Mouse (Mus musculus): ENCODE data around the gene Celf1.
"Not testable (repeated sequence)": the region's sequence is repeated elsewhere in the genome, so short reads cannot be mapped to it uniquely, and the experiment has no call there.

Celf1 gene

DNA sequence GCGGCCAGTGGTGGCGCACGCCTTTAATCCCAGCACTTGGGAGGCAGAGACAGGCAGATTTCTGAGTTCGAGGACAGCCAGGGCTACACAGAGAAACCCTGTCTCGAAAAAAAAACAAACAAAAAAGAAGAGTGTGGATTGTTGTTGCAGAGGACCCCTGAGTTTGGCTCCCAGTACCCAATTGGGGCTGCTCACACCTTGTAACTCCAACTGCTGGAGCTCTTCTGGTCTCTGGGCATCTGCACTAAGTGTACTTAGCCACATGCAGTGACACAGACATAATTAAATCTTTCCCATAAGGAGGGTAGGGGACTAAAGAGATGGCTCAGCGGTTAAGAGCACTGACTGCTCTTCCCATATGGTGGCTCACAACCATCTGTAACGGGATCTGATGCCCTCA lies 82.1 kb downstream of the Celf1 start:
- DNase-seq (ENCODE audit: low spot score), result not testable (repeated sequence)

DNA sequence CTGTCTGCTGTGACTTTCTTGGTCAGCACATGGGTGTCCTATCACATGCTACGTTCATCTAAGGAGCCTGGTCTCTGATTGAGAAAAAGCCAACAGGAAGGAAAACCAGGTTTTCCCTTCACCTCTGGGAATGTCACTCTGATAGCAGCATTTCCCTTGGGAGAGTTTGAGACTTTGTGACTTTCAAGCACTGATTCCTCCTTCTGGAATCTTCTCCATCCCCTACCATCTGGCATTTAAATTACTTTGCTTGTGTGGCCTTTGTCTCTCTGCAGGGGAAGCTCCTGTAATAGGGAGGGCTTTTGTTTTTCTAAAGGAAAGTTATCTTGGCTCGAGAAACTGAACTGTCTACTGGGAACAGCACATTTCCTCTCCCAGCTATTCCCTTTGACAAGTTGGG lies 82.9 kb downstream of the Celf1 start:
- DNase-seq (ENCODE audit: low spot score), result no peak

DNA sequence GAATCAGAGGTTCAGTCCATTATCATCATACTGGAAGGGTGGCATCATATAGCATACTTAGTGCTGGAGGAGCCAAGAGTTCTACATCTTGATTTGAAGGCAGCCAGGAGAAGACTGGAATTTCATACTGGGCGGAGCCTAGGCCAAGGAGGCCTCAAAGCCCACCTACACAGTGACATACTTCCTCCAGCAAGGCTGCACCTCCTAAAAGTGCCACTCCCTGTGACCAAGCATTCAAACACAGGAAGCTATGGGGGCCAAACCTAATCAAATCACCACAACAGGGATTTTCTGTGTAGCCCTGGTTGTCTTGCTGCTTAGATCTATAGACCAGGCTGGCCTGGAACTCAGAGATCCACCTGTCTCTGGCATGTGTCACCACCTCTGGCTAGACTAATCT lies 83.8 kb downstream of the Celf1 start:
- no peak for DNase-seq (ENCODE audit: low spot score)

DNA sequence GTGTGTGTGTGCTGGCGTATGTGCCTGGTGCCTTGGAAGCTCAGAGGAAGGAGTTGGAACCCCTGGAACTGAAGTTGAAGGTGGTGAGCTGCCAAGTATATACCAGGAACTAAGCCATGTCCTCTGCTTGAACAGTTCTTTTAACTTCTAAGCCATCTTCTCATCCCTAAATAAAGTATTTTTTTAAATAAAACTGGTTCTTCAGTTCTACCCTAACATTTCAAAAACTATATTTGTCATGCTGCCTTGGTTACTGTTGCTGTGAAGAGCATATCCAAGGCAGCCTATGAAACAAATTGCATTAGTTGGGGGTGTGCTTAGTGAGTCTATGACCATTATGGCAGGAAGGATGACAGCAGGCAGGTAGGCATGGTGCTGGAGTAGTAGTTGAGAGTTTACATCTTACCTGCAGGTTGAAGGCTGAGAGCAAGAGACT lies 84.9 kb downstream of the Celf1 start:
- DNase-seq (ENCODE audit: low spot score), result no peak

DNA sequence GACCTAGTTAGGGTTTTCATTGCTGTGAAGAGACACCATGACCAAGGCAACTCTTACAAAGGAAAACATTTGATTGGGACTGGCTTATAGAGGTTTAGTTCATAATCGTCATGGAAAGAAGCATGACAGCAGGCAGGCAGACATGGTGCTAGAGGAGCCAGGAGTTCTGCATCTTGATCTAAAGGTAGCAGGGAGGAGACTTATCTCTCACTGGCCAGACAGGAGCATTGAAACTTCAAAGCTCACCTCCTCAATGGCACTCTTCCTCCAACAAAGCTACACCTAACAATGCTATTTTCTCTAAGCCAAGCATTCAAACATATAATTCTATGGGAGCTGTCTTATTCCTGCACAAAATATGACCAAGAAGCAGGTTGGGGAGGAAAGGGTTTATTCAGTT lies 86.3 kb downstream of the Celf1 start:
- DNase-seq (ENCODE audit: low spot score), result no peak

DNA sequence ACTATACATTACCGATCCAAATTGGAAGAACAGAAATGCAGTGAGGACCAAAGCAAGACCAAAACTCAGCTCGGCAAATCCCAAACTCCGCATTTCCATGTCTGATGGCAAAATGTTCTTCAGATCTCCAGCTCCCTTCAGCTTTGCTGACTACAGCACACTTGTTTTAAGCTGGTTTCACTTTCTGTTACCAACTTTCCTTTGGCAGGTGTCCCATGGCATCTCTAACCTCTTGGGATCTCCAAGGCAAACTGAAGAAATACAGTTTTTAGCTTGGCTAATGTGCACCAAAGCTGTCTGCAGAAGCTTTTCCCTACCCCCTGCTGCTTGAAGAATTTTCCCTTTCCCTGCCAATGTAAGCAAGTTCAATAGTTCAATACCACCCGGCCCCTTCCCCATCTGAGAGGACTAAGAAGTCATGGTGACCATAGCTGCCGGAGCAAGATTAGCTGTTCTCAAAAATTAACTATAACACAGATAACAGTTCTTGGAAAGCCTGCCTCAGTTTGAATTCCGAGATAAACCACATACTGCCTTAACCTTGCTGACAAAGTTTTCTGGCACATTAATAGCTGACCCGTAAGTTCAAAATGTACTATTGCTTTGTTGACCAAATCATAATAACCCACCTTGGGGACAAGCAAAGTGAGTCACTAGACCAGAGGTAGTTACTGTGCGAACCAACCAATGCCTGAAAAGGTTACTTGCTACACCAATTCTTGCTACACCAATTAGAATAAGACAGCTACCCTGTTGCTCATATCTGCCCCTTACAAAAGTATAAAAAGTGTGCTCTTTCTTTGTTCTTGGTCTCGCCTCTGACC lies 87.4 kb downstream of the Celf1 start:
- no peak for DNase-seq (ENCODE audit: low spot score)

DNA sequence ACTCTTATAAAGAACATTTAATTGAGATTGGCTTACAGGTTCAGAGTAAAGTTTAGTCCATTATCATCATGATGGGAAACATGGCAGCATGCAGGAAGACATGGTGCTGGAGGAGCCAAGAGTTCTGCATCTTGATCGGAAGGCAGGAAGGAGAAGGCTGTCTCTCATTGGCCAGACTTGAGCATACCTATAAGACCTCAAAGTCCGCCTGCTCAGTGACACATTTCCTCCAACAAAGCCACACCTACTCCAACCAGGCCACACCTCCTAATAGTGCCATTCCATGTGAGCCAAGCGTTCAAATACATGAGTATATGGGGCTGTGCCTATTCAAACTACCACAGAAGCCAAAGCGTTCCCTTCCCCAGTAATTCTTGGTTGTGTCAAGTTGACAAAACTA lies 91.0 kb downstream of the Celf1 start:
- DNase-seq (ENCODE audit: low spot score), result no peak

DNA sequence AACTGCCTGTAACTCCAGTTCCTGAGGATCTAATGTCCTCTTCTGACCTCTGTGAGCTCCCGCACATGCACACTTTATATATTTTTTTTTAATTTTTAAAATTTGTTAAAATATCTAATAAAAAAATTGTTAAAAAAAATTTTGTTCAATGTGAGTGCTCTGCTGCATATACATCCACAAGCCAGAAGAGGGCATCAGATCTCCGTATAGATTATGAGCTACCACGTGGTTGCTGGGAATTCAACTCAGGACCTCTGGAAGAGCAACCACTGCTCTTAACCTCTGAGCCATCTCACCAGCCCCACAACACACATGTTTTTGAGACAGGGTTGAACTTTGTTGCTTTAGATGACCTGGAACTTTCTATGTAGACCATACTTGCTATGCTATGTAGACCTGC lies 92.8 kb downstream of the Celf1 start:
- DNase-seq (ENCODE audit: low spot score), result no peak

DNA sequence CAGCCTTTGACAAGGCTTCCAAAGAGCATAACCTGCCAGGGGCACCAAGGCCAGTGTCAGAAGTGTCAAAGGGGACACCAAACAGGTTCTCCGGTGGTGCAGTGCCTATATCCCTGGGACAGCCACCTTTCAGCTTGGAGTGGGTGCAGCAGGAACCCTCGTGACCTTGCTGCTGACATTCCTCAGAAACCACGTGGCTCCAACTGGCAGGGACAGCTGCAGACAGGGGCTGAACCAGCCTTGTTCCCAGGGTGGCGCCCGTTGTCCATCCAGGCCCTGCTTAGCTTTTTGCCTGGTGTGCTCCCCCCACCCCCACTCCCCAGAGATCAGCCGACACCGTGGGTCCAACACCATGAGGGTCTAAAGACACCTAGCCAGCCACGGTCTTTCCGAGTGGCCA lies 95.2 kb downstream of the Celf1 start, which contains the start of gene Rapsn:
TSS of gene Rapsn (plus strand) at position 236 of the 400 bp plus-strand sequence.
- no peak for DNase-seq (ENCODE audit: low spot score)

DNA sequence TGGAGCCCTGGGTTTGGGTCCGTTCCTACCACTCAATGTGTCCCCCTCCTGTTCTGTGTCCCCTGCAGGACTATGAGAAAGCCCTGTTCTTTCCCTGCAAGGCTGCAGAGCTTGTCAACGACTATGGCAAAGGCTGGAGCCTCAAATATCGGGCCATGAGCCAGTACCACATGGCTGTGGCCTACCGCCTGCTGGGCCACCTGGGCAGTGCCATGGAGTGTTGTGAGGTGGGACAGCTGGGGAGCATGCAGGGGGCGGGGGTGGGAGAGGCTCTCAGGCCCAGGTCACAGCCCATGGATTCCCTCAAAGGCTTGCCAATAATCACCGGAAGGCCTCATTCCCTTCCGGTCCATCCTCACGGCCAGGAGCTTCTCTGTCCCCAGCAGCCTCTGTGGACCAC lies 101.6 kb downstream of the Celf1 start:
- DNase-seq (ENCODE audit: low spot score), result no peak

DNA sequence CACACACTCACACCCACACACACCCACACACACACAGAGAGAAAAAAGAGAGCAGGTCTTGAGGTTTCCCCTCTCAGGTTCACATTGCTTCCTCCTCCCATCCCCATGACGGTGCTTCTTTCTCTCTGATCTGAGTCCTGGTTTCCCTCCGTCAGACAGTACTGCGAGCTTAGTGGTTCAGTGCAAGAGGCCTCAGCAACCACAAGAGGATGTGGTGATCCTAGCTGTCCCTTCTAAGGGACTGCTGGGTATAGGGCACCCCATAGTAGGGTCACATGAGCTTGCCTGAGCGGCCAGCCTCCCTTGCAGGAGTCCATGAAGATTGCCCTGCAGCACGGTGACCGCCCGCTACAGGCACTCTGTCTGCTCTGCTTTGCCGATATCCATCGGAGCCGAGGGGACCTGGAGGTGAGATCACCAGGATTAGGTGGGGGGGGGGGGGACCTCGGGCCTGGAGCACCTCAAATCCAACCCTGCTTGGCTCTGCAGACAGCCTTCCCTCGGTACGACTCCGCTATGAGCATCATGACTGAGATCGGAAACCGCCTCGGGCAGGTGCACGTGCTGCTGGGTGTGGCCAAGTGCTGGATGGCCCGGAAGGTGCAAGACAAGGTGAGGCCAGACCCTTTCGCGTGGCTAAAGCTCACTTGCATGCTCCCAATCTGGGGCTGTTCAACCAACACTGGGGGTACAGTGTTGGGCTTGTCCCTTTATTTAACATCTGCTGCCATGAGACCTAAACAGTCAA lies 102.6 kb downstream of the Celf1 start:
- no peak for DNase-seq (ENCODE audit: low spot score)

DNA sequence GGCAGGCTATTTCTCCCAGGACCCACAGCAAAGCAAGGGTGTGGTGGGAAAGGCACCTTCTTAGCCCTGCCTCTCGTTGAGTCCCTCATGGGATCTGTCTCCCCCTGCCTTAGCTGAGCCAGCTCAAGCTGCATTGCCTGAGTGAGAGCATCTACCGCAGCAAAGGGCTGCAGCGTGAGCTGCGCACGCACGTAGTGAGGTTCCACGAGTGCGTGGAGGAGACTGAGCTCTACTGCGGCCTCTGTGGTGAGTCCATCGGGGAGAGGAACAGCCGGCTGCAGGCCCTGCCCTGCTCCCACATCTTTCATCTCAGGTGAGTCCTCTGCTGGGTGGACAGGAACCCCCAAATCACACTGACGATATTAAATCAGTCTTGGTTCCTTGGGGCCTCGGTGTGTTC lies 104.5 kb downstream of the Celf1 start:
- DNase-seq (ENCODE audit: low spot score), result no peak

DNA sequence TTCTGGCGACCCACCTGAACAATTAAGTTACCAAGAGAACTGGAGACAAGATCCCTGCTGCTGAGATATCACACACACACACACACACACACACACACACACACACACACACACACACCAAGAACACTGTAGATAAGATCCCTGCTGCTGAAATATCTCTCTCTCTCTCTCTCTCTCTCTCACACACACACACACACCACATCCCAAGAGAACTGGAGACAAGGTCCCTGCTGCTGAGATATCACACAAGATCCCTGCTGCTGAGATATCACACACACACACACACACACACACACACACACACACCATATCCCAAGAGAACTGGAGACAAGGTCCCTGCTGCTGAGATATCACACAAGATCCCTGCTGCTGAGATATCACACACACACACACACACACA lies 105.6 kb downstream of the Celf1 start:
- DNase-seq (ENCODE audit: low spot score), result not testable (repeated sequence)

DNA sequence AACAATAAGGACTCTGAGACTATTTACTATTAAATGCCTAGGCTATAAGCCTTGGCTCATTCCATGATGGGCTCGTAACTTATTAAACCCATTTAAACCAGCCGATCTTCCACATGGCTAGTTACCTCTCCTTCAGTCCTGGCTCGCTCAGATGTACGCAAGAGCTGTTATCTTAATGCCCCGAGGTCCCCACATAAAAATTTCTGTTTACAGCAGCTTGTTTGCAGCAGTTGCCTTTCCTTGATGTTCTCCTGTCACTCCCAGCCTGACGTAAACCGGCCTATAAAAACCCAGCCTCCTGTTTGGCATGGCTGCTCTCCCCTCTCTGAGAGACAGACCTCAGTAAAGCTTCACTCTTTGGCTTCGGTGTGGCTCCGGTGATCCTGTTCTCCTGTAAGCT lies 107.2 kb downstream of the Celf1 start:
- no peak for DNase-seq (ENCODE audit: low spot score)

DNA sequence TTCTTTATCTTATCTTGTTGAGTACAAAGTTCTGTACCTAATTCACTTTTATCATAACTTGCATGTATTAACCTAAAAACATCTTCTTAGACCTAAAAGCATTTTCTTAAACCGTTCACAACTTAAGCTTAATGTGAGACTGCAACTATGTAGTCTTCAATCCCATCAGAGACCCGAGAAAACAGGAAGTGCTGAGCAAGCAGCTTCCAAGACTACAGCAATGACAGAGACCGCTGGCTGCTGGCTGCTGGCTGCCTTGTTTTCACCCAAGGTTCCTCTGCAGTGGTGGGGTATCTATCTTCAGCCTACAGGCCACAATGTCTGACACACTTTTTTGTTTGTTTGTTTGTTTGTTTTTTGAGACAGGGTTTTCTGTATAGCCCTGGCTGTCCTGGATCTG lies 111.7 kb downstream of the Celf1 start:
- no peak for DNase-seq (ENCODE audit: low spot score)

DNA sequence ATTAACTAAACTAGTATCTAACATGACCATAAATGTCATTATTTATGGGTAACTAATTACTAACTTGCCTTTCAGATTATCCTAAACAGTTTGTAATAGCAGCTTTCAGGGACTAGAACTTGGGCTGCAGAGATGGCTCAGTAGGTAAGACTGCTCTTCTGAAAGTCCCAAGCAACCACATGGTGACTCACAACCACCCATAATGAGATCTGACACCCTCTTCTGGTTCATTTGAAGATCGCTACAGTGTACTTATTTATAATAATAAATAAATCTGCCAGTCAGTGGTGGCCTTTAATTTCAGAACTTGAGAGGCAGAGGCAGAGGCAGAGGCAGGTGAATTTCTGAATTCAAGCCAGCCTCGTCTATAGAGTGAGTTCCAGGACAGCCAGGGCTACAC lies 112.6 kb downstream of the Celf1 start:
- no peak for DNase-seq (ENCODE audit: low spot score)

DNA sequence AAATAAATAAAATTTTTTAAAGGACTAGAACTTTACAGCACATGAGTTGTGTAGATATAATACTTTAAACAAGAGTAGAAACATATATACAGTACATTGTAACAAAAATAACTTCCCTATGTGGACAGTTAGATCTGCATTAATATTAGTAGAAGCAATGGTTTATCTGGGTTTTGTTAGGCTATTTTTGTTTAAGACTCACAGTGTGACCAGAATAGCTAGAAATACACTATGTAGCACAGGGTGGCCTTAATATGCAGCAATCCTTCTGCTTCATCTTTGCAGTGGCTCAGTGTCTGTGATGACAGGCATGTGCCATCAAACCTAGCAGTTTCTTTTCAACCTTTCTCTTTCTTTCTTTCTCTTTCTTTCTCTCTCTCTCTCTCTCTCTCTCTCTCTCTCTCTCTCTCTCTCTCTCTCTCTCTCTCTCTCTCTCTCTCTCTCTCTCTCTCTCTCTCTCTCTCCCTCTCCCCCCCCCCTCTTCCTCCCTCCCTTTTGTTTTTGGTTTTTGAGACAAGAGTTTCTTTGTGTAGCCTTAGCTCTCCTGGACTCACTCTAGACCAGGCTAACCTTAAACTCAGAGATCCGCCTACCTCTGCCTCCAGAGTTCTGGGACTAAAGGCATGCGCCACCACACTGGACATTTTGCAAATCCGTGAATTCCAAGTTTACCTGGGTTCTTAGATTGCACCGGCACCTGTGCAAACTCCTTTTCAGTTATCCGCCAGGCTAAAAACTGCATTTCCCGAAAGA lies 113.2 kb downstream of the Celf1 start:
- no peak for DNase-seq (ENCODE audit: low spot score)

DNA sequence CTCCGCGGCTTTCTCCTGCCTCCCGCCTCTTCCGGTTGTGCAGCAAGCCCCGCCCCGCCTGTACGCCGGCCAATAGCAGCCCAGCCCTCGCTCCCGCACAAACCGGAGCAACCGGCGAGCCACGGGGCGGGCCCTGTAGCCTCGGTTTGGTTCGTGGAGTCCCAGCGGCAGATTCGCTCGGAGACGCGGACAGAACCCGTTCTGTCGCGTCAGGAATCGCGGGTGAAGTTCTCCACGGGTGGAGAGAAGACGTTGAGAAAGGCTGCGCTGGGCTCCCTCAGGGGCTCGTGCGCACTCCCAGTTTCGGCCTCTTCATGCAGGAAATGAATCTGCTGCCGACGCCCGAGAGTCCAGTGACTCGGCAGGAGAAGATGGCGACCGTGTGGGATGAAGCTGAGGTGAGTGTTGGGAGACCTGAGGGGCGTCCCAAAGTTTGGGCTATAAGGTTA lies 113.8 kb downstream of the Celf1 start, which contains the start of gene Psmc3:
TSS of gene Psmc3 (plus strand) at position 76 of the 449 bp plus-strand sequence.
- peak; percentile 89 for DNase-seq (ENCODE audit: low spot score)

DNA sequence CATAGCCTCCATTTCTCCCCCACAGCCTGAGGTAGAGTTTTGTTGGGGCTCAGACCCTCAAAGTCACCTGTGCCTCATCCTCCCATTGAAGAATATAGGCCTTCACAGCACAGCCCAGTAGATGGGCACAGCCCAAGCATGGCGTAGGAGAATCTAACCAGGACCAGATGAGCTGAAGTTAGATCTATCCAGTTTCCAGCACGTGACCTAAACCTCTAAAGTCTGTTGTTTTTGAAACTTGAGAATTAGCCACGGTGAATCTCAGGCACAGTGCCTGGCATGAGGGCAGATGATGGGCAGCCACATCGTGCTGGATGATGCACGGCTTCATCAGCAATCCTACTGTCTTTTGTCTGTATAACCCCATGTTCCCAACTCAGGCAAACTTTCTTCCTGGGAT lies 118.3 kb downstream of the Celf1 start:
- DNase-seq (ENCODE audit: low spot score), result no peak

DNA sequence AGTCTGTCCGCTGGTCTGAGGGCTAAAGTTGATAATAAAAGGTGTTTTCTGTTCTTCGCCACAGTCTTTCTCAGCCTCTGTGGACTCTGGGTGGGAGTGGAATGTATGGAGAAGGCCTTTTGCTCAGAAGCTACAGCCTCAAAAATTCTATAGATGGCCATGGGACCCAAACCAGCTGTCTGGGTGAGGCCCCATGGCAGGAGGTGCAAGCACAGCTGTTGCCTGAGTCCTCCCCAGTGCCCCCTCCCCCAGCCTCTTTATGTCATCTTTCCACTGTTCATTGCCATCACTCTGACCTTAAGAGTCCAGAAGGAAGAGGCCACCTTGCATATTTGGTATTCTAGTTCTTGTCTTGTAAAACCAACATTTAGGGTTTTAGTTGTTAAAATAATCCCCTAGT lies 119.2 kb downstream of the Celf1 start:
- DNase-seq (ENCODE audit: low spot score), result no peak

DNA sequence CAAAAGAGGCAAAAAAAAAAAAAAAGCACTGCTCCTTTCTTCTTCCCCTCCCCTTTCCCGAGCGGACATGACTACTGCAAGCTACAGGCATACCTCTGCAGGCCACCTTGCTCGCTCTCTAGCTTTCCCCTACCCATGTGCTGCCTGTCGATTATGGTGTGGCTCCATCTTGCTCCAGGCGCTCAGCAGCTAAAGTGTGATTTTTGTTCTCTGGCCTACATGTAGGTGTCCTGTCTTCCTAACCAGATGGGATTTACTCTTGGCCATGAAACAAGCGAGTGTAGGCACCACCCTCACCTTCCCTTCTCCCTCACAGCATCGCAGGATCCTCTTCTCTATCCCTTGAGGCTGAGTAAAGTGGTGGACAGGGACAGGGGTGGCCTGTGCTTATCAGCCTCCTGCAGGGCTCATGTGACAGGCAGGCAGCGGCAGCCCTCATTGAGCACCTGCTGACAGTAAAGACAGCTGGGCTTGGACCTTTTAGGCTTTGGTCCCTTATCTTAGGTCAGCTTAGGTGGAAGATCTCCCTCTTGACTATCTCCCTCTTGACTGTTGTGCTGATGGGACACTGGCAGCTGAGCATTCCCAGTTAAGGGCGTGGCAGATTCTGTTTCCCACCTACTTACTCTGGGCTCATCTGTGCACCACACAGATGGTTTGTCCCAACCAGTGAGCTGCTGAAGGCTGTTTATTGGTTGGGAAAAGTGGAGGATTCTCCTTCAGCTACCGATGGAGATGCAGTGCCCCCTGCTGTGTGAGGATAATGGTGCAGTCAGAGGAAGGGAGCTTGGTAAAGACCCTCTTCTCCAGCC lies 120.6 kb downstream of the Celf1 start:
- DNase-seq (ENCODE audit: low spot score), result no peak
